Mouse (Mus musculus) brain, embryonic 14.5 days (tissue): ENCODE measurements at regions not wholly inside any gene's neighbourhood (a gene's known extent, or its start where the extent isn't known, plus 50 kb on each side); places are given as distances from the start of the nearest gene placed in this dataset.

ENCODE experiments used
- CTCF ChIP-seq: fragments of 200-500 bp; IDR thresholded peaks from 2 replicates; pipeline ENCODE4 v1.5.1; 2012; ENCODE audit warnings: inconsistent platforms, mild to moderate bottlenecking, moderate library complexity, borderline replicate concordance; ENCODE audit not compliant: insufficient read depth, insufficient read length; ENCODE audit errors: extremely low read depth
- POLR2A ChIP-seq: fragments of 200-500 bp; IDR thresholded peaks from 2 replicates; pipeline ENCODE4 v1.6.1; 2012; ENCODE audit warnings: mild to moderate bottlenecking, inconsistent platforms, borderline replicate concordance; ENCODE audit not compliant: poor library complexity, insufficient read depth, insufficient read length, severe bottlenecking; ENCODE audit errors: extremely low read depth

GRCm38 (mm10) chr14:48370322-48370721 lies 75.6 kb upstream of the Tmem260 start:
- TF ChIP-seq POLR2A (no peak), CTCF (peak; percentile 21; the same call in 1 of the 2 replicates)
